Mouse (Mus musculus): ENCODE results near the gene Taf1c. TPM values are rescaled to one million over a fixed set of nuclear protein-coding genes. Genes with fewer than 3 reads are reported as not detected.

The Taf1c gene
- 11.4 and 12.8 TPM in 2 replicates for polyA plus RNA-seq (2014; fragmentation: Nextera tagmentation; extraction: Ambion mirVana)

- Histone ChIP-seq H3K9ac (ENCODE audit: low read length) (peak within 1 kb of the TSS; percentile 83), H3K4me2 (ENCODE audit: low read depth, severe bottlenecking) (peak within 1 kb of the TSS; percentile 89), H3K27me3 (ENCODE audit: control insufficient read depth, insufficient read depth, low read length) (no peaks in the 10 kb centered on the region), H3K9me3 (ENCODE audit: control insufficient read depth, low read length) (no peaks in the 10 kb centered on the region; the same call in 1 of the 2 replicates), H3K36me3 (ENCODE audit: control insufficient read depth, insufficient read depth, low read length) (peaks cover 15% of the 10 kb centered on the region), H3K4me3 (ENCODE audit: low read depth, low read length) (peak within 1 kb of the TSS; percentile 78), H3K4me1 (ENCODE audit: control insufficient read depth, insufficient read depth, low read length) (peaks cover 7% of the 10 kb centered on the region), H3K27ac (replicated peaks; ENCODE audit: low read depth, low read length) (no peak within 1 kb of the TSS)
- peak; percentile 96 for DNase-seq (ENCODE audit: low spot score)
- ATAC-seq (ENCODE audit: insufficient number of reproducible peaks, low FRiP score, low TSS enrichment, low read depth): peak; percentile 78; the same call in 1 of the 2 replicates
- WGBS: under 1% methylated on average over 23 of the region's 23 CpGs
Measured at GRCm38 (mm10) chr8:119604996-119605395, at the start of gene Taf1c. Gene Taf1c, minus strand, starts transcription at chr8:119605222.

- no peak overlapping the region for H3K4me2 ChIP-seq (ENCODE audit: low read depth, severe bottlenecking)
- H3K27ac ChIP-seq (replicated peaks; ENCODE audit: low read depth, low read length): no peak overlapping the region
- WGBS: 25% methylated on average over 2 of the region's 2 CpGs
- no peak overlapping the region for H3K9ac ChIP-seq (ENCODE audit: low read length)
- peaks cover 3% of the 10 kb centered on the region; the same call in 1 of the 2 replicates for H3K4me1 ChIP-seq (ENCODE audit: control insufficient read depth, insufficient read depth, low read length)
- no peak for DNase-seq (ENCODE audit: low spot score)
- no peaks in the 10 kb centered on the region; the same call in 1 of the 2 replicates for H3K9me3 ChIP-seq (ENCODE audit: control insufficient read depth, low read length)
- no peak for ATAC-seq (ENCODE audit: insufficient number of reproducible peaks, low FRiP score, low TSS enrichment, low read depth)
- H3K27me3 ChIP-seq (ENCODE audit: control insufficient read depth, insufficient read depth, low read length): no peaks in the 10 kb centered on the region
- H3K4me3 ChIP-seq (ENCODE audit: low read depth, low read length): no peak overlapping the region
- no peaks in the 10 kb centered on the region for H3K36me3 ChIP-seq (ENCODE audit: control insufficient read depth, insufficient read depth, low read length)
Measured at GRCm38 (mm10) chr8:119651324-119651723, 46.3 kb upstream of the Taf1c start.

GRCm38 (mm10) chr8:119646846-119647245 lies 41.8 kb upstream of the Taf1c start:
- no peak overlapping the region for H3K27ac ChIP-seq (replicated peaks; ENCODE audit: low read depth, low read length)
- no peak overlapping the region for H3K4me2 ChIP-seq (ENCODE audit: low read depth, severe bottlenecking)
- no peaks in the 10 kb centered on the region; the same call in 1 of the 2 replicates for H3K9me3 ChIP-seq (ENCODE audit: control insufficient read depth, low read length)
- DNase-seq (ENCODE audit: low spot score) (no peak), ATAC-seq (ENCODE audit: insufficient number of reproducible peaks, low FRiP score, low TSS enrichment, low read depth) (no peak)
- no peaks in the 10 kb centered on the region for H3K27me3 ChIP-seq (ENCODE audit: control insufficient read depth, insufficient read depth, low read length)
- no peaks in the 10 kb centered on the region for H3K36me3 ChIP-seq (ENCODE audit: control insufficient read depth, insufficient read depth, low read length)
- no peak overlapping the region for H3K4me3 ChIP-seq (ENCODE audit: low read depth, low read length)
- peaks cover 3% of the 10 kb centered on the region; the same call in 1 of the 2 replicates for H3K4me1 ChIP-seq (ENCODE audit: control insufficient read depth, insufficient read depth, low read length)
- H3K9ac ChIP-seq (ENCODE audit: low read length): no peak overlapping the region
- 90% methylated on average over 7 of the region's 7 CpGs for WGBS

GRCm38 (mm10) chr8:119646197-119646596 lies 41.2 kb upstream of the Taf1c start:
- DNase-seq (ENCODE audit: low spot score): no peak
- no peak overlapping the region for H3K4me2 ChIP-seq (ENCODE audit: low read depth, severe bottlenecking)
- 74% methylated on average over 3 of the region's 3 CpGs for WGBS
- no peaks in the 10 kb centered on the region for H3K36me3 ChIP-seq (ENCODE audit: control insufficient read depth, insufficient read depth, low read length)
- no peak overlapping the region for H3K27ac ChIP-seq (replicated peaks; ENCODE audit: low read depth, low read length)
- H3K9ac ChIP-seq (ENCODE audit: low read length): no peak overlapping the region
- no peaks in the 10 kb centered on the region for H3K27me3 ChIP-seq (ENCODE audit: control insufficient read depth, insufficient read depth, low read length)
- no peaks in the 10 kb centered on the region for H3K4me1 ChIP-seq (ENCODE audit: control insufficient read depth, insufficient read depth, low read length)
- no peak for ATAC-seq (ENCODE audit: insufficient number of reproducible peaks, low FRiP score, low TSS enrichment, low read depth)
- H3K4me3 ChIP-seq (ENCODE audit: low read depth, low read length): no peak overlapping the region
- no peaks in the 10 kb centered on the region; the same call in 1 of the 2 replicates for H3K9me3 ChIP-seq (ENCODE audit: control insufficient read depth, low read length)

GRCm38 (mm10) chr8:119644981-119645597 lies 40.1 kb upstream of the Taf1c start:
- Histone ChIP-seq H3K27ac (replicated peaks; ENCODE audit: low read depth, low read length) (no peak overlapping the region), H3K4me3 (ENCODE audit: low read depth, low read length) (no peak overlapping the region), H3K27me3 (ENCODE audit: control insufficient read depth, insufficient read depth, low read length) (no peaks in the 10 kb centered on the region), H3K9ac (ENCODE audit: low read length) (no peak overlapping the region), H3K36me3 (ENCODE audit: control insufficient read depth, insufficient read depth, low read length) (no peaks in the 10 kb centered on the region), H3K9me3 (ENCODE audit: control insufficient read depth, low read length) (no peaks in the 10 kb centered on the region; the same call in 1 of the 2 replicates), H3K4me1 (ENCODE audit: control insufficient read depth, insufficient read depth, low read length) (no peaks in the 10 kb centered on the region), H3K4me2 (ENCODE audit: low read depth, severe bottlenecking) (no peak overlapping the region)
- DNase-seq (ENCODE audit: low spot score) (no peak), ATAC-seq (ENCODE audit: insufficient number of reproducible peaks, low FRiP score, low TSS enrichment, low read depth) (no peak)
- WGBS: 65% methylated on average over 18 of the region's 18 CpGs

GRCm38 (mm10) chr8:119644429-119644960 lies 39.5 kb upstream of the Taf1c start:
- Histone ChIP-seq H3K36me3 (ENCODE audit: control insufficient read depth, insufficient read depth, low read length) (no peaks in the 10 kb centered on the region), H3K9me3 (ENCODE audit: control insufficient read depth, low read length) (no peaks in the 10 kb centered on the region; the same call in 1 of the 2 replicates), H3K4me1 (ENCODE audit: control insufficient read depth, insufficient read depth, low read length) (no peaks in the 10 kb centered on the region), H3K4me2 (ENCODE audit: low read depth, severe bottlenecking) (no peak overlapping the region), H3K9ac (ENCODE audit: low read length) (no peak overlapping the region), H3K27me3 (ENCODE audit: control insufficient read depth, insufficient read depth, low read length) (no peaks in the 10 kb centered on the region), H3K27ac (replicated peaks; ENCODE audit: low read depth, low read length) (no peak overlapping the region), H3K4me3 (ENCODE audit: low read depth, low read length) (no peak overlapping the region)
- DNase-seq (ENCODE audit: low spot score): no peak
- WGBS: 64% methylated on average over 17 of the region's 17 CpGs
- no peak for ATAC-seq (ENCODE audit: insufficient number of reproducible peaks, low FRiP score, low TSS enrichment, low read depth)

- no peak overlapping the region for H3K4me3 ChIP-seq (ENCODE audit: low read depth, low read length)
- H3K27ac ChIP-seq (replicated peaks; ENCODE audit: low read depth, low read length): no peak overlapping the region
- ATAC-seq (ENCODE audit: insufficient number of reproducible peaks, low FRiP score, low TSS enrichment, low read depth) (no peak), DNase-seq (ENCODE audit: low spot score) (no peak)
- no peaks in the 10 kb centered on the region; the same call in 1 of the 2 replicates for H3K9me3 ChIP-seq (ENCODE audit: control insufficient read depth, low read length)
- no peak overlapping the region for H3K4me2 ChIP-seq (ENCODE audit: low read depth, severe bottlenecking)
- H3K9ac ChIP-seq (ENCODE audit: low read length): no peak overlapping the region
- H3K4me1 ChIP-seq (ENCODE audit: control insufficient read depth, insufficient read depth, low read length): no peaks in the 10 kb centered on the region
- no peaks in the 10 kb centered on the region for H3K36me3 ChIP-seq (ENCODE audit: control insufficient read depth, insufficient read depth, low read length)
- 96% methylated on average over 1 of the region's 1 CpGs for WGBS
- H3K27me3 ChIP-seq (ENCODE audit: control insufficient read depth, insufficient read depth, low read length): no peaks in the 10 kb centered on the region
Measured at GRCm38 (mm10) chr8:119642960-119643359, 37.9 kb upstream of the Taf1c start.

GRCm38 (mm10) chr8:119641058-119641457 lies 36.0 kb upstream of the Taf1c start:
- ATAC-seq (ENCODE audit: insufficient number of reproducible peaks, low FRiP score, low TSS enrichment, low read depth): no peak
- 87% methylated on average over 5 of the region's 5 CpGs for WGBS
- H3K27me3 ChIP-seq (ENCODE audit: control insufficient read depth, insufficient read depth, low read length): no peaks in the 10 kb centered on the region

More at GRCm38 (mm10) chr8:119641058-119641457, 36.0 kb upstream of the Taf1c start:
- H3K36me3 ChIP-seq (ENCODE audit: control insufficient read depth, insufficient read depth, low read length): no peaks in the 10 kb centered on the region
- DNase-seq (ENCODE audit: low spot score): no peak
- H3K4me3 ChIP-seq (ENCODE audit: low read depth, low read length): no peak overlapping the region
- H3K27ac ChIP-seq (replicated peaks; ENCODE audit: low read depth, low read length): no peak overlapping the region
- no peak overlapping the region for H3K9ac ChIP-seq (ENCODE audit: low read length)
- no peaks in the 10 kb centered on the region for H3K9me3 ChIP-seq (ENCODE audit: control insufficient read depth, low read length)
- no peaks in the 10 kb centered on the region; the same call in 1 of the 2 replicates for H3K4me1 ChIP-seq (ENCODE audit: control insufficient read depth, insufficient read depth, low read length)
- H3K4me2 ChIP-seq (ENCODE audit: low read depth, severe bottlenecking): no peak overlapping the region
